Mouse (Mus musculus): ENCODE measurements around the gene Plin4. TPM values are rescaled to one million over a fixed set of nuclear protein-coding genes. Genes with fewer than 3 reads are reported as not detected.

Gene Plin4
- polyA plus RNA-seq, 1 experiment from 2014 or later, result 0.12 TPM

DNA sequence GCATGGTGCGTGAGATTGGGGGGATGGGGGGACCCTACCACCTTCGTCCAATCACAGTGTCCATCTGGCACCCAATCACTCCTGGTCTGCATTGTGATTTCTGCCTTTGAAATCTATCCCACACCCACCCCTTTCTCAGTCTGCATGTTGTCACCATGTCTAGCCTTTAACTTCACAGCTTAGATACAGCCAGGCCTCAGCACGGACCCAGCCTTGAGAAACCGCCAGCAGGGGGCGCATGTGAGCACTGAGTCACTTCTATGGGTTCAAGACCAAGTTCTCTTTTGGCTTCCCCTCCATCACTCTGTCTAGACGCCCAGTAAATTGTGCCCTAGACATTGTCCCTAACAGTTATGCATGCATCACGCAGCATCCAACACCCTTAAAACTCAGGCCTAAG is 22.2 kb upstream of the Plin4 start:
- no peaks in the 10 kb centered on the region for H3K27me3 ChIP-seq (ENCODE audit: control insufficient read depth, insufficient read depth, low read length)
- DNase-seq (ENCODE audit: low spot score) (peak; percentile 69), ATAC-seq (ENCODE audit: low FRiP score) (no peak)
- H3K36me3 ChIP-seq (replicated peaks; ENCODE audit: control insufficient read depth, insufficient read depth), result peaks cover 49% of the 10 kb centered on the region
- no peak overlapping the region for H3K9ac ChIP-seq
- no peak overlapping the region for H3K27ac ChIP-seq
- H3K9me3 ChIP-seq (ENCODE audit: control insufficient read depth, low read length), result no peaks in the 10 kb centered on the region
- no peak overlapping the region for H3K4me2 ChIP-seq (replicated peaks)
- WGBS, result 41% methylated on average over 7 of the region's 7 CpGs
- H3K4me1 ChIP-seq (replicated peaks; ENCODE audit: control insufficient read depth, insufficient read depth, low read length), result peaks cover 4% of the 10 kb centered on the region
- no peak overlapping the region for H3K4me3 ChIP-seq (replicated peaks; ENCODE audit: low read length)

DNA sequence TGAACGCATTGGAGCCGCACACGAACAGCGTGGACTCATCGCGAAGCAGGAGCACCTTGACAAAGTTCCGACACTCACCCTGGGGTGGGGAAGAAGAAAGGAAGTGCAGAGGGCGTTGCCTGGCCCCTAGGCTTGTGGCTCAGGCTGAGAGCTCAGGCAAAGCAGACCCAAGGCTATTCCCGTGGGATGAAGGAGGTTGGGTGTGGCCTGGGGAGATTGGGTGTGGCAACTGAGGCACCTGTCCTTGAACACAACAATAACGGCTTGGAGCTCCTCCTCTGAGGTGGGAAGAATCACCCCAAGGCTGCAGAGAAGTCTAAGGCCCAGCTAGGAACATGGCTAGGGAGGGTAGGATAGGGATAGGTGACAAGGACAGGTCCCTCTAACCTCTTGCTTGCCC is 21.5 kb upstream of the Plin4 start:
- peaks cover 4% of the 10 kb centered on the region for H3K4me1 ChIP-seq (replicated peaks; ENCODE audit: control insufficient read depth, insufficient read depth, low read length)
- peaks cover 56% of the 10 kb centered on the region for H3K36me3 ChIP-seq (replicated peaks; ENCODE audit: control insufficient read depth, insufficient read depth)
- H3K9ac ChIP-seq, result no peak overlapping the region
- H3K4me2 ChIP-seq (replicated peaks), result no peak overlapping the region
- ATAC-seq (ENCODE audit: low FRiP score), result no peak
- no peak overlapping the region for H3K27ac ChIP-seq
- no peaks in the 10 kb centered on the region for H3K9me3 ChIP-seq (ENCODE audit: control insufficient read depth, low read length)
- H3K27me3 ChIP-seq (ENCODE audit: control insufficient read depth, insufficient read depth, low read length), result no peaks in the 10 kb centered on the region
- H3K4me3 ChIP-seq (replicated peaks; ENCODE audit: low read length), result no peak overlapping the region
- DNase-seq (ENCODE audit: low spot score), result no peak
- 94% methylated on average over 10 of the region's 10 CpGs for WGBS

DNA sequence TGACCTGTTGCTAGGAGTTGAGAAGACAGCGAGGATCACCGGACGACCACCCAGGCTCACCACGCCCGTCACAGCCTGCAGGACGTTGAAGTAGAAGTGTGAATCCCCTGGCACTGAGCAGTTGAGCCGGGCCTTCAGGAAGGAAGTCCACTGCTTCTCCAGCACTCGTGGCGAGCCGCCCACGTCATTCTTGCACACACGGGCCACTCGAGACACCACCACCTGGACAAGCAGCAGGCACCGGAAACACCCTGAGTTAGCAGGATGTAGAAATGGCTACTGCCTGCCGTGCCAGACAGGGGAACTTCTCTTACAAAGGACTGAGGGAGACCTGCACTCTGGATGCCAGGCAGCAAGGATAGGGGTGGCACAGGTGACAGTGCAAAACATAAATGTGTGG is 18.6 kb upstream of the Plin4 start:
- DNase-seq (ENCODE audit: low spot score), result no peak
- Histone ChIP-seq H3K4me2 (replicated peaks) (no peak overlapping the region), H3K4me1 (replicated peaks; ENCODE audit: control insufficient read depth, insufficient read depth, low read length) (no peaks in the 10 kb centered on the region; the same call in 1 of the 2 replicates), H3K4me3 (replicated peaks; ENCODE audit: low read length) (no peak overlapping the region), H3K27ac (no peak overlapping the region), H3K9me3 (ENCODE audit: control insufficient read depth, low read length) (peaks cover 2% of the 10 kb centered on the region), H3K36me3 (replicated peaks; ENCODE audit: control insufficient read depth, insufficient read depth) (peaks cover 81% of the 10 kb centered on the region), H3K27me3 (ENCODE audit: control insufficient read depth, insufficient read depth, low read length) (peaks cover 23% of the 10 kb centered on the region), H3K9ac (no peak overlapping the region)
- 81% methylated on average over 15 of the region's 15 CpGs for WGBS
- no peak for ATAC-seq (ENCODE audit: low FRiP score)

DNA sequence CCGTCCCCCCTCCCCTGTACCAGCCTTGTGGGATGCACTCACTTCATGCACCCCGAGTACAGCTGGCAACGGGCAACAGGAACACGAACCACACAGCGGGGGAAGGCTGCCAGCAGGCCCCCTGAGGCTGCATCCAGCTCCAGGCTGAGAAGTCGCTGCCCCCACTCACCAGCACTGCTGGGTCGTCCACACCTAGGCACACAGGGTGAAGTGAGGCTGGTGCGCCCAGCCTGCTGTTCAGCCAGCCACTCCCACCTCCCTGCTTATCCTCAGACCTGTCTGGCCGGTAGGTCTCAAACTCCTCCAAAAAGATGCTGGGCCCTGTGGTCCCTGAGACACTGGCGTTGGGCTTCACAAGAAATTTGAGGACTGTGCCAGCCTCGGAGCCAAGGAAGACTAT is 16.6 kb upstream of the Plin4 start:
- Histone ChIP-seq H3K4me1 (replicated peaks; ENCODE audit: control insufficient read depth, insufficient read depth, low read length) (no peaks in the 10 kb centered on the region), H3K4me3 (replicated peaks; ENCODE audit: low read length) (no peak overlapping the region), H3K9me3 (ENCODE audit: control insufficient read depth, low read length) (peaks cover 17% of the 10 kb centered on the region), H3K27me3 (ENCODE audit: control insufficient read depth, insufficient read depth, low read length) (peaks cover 42% of the 10 kb centered on the region), H3K27ac (no peak overlapping the region), H3K9ac (no peak overlapping the region), H3K36me3 (replicated peaks; ENCODE audit: control insufficient read depth, insufficient read depth) (peaks cover 74% of the 10 kb centered on the region), H3K4me2 (replicated peaks) (no peak overlapping the region)
- ATAC-seq (ENCODE audit: low FRiP score) (no peak), DNase-seq (ENCODE audit: low spot score) (no peak)
- WGBS, result 77% methylated on average over 11 of the region's 11 CpGs

DNA sequence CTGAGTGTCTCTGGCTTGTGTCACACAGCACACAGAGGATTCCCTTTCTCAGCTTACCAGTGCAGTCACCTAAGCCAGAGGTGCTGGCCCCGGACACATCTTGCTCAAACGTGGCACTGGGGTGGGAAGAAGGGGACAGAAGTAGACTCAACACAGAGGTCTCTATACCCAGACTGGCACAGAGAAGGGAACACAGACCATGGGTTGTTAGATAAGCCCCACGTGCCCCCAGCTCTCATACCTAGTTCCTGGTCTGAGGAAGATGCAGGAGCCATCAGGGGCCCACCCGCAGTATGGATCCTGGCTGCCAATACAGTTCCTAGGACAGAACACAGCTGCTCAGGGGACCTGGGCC is 15.7 kb upstream of the Plin4 start:
- ATAC-seq (ENCODE audit: low FRiP score), result no peak

DNA sequence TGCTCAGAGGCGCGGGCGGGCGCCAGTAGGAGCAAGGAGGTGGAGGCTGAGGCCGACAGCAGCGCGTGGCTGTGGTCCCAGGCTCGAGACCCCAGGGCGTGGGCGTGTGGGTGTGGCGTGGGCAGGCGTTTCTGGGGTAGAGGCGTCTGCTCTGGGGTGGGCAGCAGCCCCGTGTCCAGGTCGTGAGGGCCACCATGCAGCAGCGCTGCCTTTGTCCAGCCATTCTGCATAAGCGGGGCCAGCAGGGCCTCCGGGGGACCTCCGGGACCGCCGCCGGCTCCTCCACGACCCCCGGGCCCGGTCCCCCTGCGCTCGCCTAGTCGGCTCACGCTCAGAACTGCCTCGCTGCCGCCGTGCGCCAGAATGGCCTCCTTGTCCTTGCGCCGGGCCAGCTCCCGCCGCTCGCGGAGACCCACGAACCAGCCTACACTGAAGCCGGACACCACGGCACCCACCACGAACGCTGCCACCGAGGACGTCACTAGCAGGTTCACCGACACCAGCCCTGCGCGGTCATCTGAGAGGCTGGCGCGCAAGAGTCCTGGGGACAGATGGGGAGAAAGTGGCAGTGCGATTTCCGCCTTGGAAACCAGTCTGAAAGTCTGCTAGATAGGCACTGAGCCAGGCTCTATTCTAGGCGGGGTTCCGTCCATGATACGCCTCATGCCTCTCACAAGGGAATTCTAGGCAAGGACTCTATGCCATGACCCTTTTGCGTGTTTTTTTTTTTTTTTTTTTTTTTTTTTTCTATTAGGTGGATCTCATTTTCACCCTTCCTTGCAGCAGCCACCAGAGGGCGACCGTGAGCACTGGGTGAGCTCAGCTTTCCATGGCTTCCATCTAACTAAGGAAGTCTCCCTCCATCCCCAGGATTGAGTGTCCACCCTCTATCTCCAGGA is 15.0 kb upstream of the Plin4 start:
- Histone ChIP-seq H3K4me1 (replicated peaks; ENCODE audit: control insufficient read depth, insufficient read depth, low read length) (no peaks in the 10 kb centered on the region; the same call in 1 of the 2 replicates), H3K27ac (no peak overlapping the region), H3K4me2 (replicated peaks) (peak overlapping the region; percentile 38), H3K4me3 (replicated peaks; ENCODE audit: low read length) (peak overlapping the region; percentile 4; the same call in 1 of the 2 replicates), H3K9me3 (ENCODE audit: control insufficient read depth, low read length) (peaks cover 17% of the 10 kb centered on the region), H3K27me3 (ENCODE audit: control insufficient read depth, insufficient read depth, low read length) (peaks cover 57% of the 10 kb centered on the region), H3K36me3 (replicated peaks; ENCODE audit: control insufficient read depth, insufficient read depth) (peaks cover 59% of the 10 kb centered on the region), H3K9ac (0 out of 2 replicates have a peak overlapping the region, but pooled peaks have one; percentile 24)
- no peak for DNase-seq (ENCODE audit: low spot score)
- ATAC-seq (ENCODE audit: low FRiP score), result no peak
- WGBS, result 8% methylated on average over 59 of the region's 59 CpGs

More for the DNA sequence above, 15.7 kb upstream of the Plin4 start:
- peaks cover 65% of the 10 kb centered on the region for H3K36me3 ChIP-seq (replicated peaks; ENCODE audit: control insufficient read depth, insufficient read depth)
- H3K9ac ChIP-seq, result no peak overlapping the region
- H3K27ac ChIP-seq, result no peak overlapping the region
- H3K4me1 ChIP-seq (replicated peaks; ENCODE audit: control insufficient read depth, insufficient read depth, low read length), result no peaks in the 10 kb centered on the region; the same call in 1 of the 2 replicates
- H3K9me3 ChIP-seq (ENCODE audit: control insufficient read depth, low read length), result peaks cover 17% of the 10 kb centered on the region
- no peak for DNase-seq (ENCODE audit: low spot score)
- H3K4me2 ChIP-seq (replicated peaks), result no peak overlapping the region
- 89% methylated on average over 4 of the region's 4 CpGs for WGBS
- H3K4me3 ChIP-seq (replicated peaks; ENCODE audit: low read length), result no peak overlapping the region
- H3K27me3 ChIP-seq (ENCODE audit: control insufficient read depth, insufficient read depth, low read length), result peaks cover 51% of the 10 kb centered on the region

DNA sequence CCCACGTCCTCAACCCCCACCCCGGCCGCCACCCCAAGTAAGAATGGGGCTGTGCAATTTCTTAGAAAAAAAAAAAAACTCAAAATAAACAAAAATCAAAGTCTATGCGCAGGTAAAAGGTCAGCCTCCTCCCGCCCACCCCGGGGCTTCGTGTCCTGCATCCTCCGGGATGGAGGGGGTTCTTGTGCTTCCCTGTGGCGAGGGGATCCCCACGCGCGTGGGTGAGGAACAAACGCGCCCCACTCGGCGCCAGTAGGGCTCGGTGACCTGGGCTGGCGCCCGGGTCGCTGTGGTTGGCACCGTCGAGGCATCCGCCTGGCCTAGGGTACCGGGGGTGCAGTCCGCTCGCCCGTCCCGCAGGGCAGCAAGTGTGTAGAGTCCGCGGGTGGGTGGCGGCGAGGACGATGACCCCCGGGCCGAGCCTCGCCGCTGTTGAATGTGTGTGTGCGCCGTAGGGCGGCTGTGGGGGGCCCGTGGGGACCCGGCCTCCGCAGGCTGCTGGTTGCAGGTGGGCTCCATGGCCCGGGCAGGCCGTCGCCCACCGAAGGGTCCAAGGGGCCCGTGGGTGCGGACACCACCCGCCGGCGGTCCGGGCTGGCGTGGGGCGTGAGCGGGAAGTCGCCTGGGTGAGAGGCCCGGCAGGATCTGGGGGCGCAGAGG is 14.2 kb upstream of the Plin4 start:
- WGBS, result 45% methylated on average over 59 of the region's 59 CpGs
- 0 out of 2 replicates have a peak overlapping the region, but pooled peaks have one; percentile 4 for H3K4me3 ChIP-seq (replicated peaks; ENCODE audit: low read length)
- DNase-seq (ENCODE audit: low spot score), result no peak
- H3K4me2 ChIP-seq (replicated peaks), result peak overlapping the region; percentile 38
- no peak for ATAC-seq (ENCODE audit: low FRiP score)
- no peak overlapping the region for H3K9ac ChIP-seq
- H3K36me3 ChIP-seq (replicated peaks; ENCODE audit: control insufficient read depth, insufficient read depth), result peaks cover 51% of the 10 kb centered on the region
- peaks cover 17% of the 10 kb centered on the region for H3K9me3 ChIP-seq (ENCODE audit: control insufficient read depth, low read length)
- peaks cover 65% of the 10 kb centered on the region for H3K27me3 ChIP-seq (ENCODE audit: control insufficient read depth, insufficient read depth, low read length)
- H3K4me1 ChIP-seq (replicated peaks; ENCODE audit: control insufficient read depth, insufficient read depth, low read length), result no peaks in the 10 kb centered on the region; the same call in 1 of the 2 replicates
- H3K27ac ChIP-seq, result no peak overlapping the region

DNA sequence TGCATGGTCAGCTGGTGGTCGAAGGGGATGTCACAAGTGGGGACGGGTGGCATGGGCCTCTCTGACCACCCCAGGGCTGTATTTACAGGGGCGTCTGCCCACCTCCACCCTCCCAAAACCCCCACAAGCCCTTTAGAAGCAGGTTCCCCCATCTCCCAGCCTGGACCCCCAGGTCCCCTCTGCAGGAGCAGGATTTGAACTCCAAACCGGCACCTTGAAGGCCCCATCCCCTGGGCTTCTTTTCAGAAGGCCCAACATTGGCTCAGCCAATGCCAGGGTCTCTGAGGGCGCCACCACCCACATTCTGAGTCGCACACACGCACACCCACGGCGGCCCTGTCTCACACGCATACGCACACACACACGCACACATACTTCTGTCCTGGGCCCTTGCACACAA is 13.6 kb upstream of the Plin4 start:
- peaks cover 17% of the 10 kb centered on the region for H3K9me3 ChIP-seq (ENCODE audit: control insufficient read depth, low read length)
- H3K4me3 ChIP-seq (replicated peaks; ENCODE audit: low read length), result no peak overlapping the region
- no peaks in the 10 kb centered on the region; the same call in 1 of the 2 replicates for H3K4me1 ChIP-seq (replicated peaks; ENCODE audit: control insufficient read depth, insufficient read depth, low read length)
- H3K27ac ChIP-seq, result no peak overlapping the region
- peaks cover 72% of the 10 kb centered on the region for H3K27me3 ChIP-seq (ENCODE audit: control insufficient read depth, insufficient read depth, low read length)
- ATAC-seq (ENCODE audit: low FRiP score) (no peak), DNase-seq (ENCODE audit: low spot score) (no peak)
- no peak overlapping the region for H3K9ac ChIP-seq
- H3K36me3 ChIP-seq (replicated peaks; ENCODE audit: control insufficient read depth, insufficient read depth), result peaks cover 45% of the 10 kb centered on the region
- H3K4me2 ChIP-seq (replicated peaks), result no peak overlapping the region
- WGBS, result 89% methylated on average over 12 of the region's 12 CpGs

DNA sequence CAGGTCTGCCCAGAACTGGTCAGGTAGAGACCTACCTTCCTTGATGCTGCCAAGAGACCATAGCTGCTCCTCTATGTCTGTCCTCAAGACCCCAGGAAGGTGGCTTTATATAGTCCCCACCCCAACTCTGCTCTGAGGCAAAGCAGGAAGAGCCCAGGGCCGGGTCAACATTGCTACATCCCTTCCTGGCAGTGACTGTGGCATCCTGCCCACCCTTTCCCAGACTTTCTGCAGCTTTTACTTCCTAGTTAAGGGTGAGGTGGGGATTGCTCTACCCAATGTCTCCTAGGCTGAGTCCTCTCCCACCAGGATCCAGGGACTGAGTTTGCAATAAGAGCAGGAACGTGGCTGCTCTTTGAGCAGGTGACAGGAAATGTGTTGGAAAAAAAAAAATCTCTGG is 12.2 kb upstream of the Plin4 start, which contains the start of gene Lrg1:
TSS of gene Lrg1 (minus strand) at position 176 of the 400 bp plus-strand sequence.
- no peak within 1 kb of the TSS for H3K4me3 ChIP-seq (replicated peaks; ENCODE audit: low read length)
- no peak for DNase-seq (ENCODE audit: low spot score)
- H3K4me1 ChIP-seq (replicated peaks; ENCODE audit: control insufficient read depth, insufficient read depth, low read length), result no peaks in the 10 kb centered on the region; the same call in none of the 2 replicates
- no peak within 1 kb of the TSS for H3K4me2 ChIP-seq (replicated peaks)
- no peak within 1 kb of the TSS for H3K9ac ChIP-seq
- H3K27me3 ChIP-seq (ENCODE audit: control insufficient read depth, insufficient read depth, low read length), result peaks cover 78% of the 10 kb centered on the region
- no peak within 1 kb of the TSS for H3K27ac ChIP-seq
- ATAC-seq (ENCODE audit: low FRiP score), result no peak
- WGBS, result 47% methylated on average over 2 of the region's 2 CpGs
- peaks cover 17% of the 10 kb centered on the region for H3K9me3 ChIP-seq (ENCODE audit: control insufficient read depth, low read length)
- peaks cover 32% of the 10 kb centered on the region for H3K36me3 ChIP-seq (replicated peaks; ENCODE audit: control insufficient read depth, insufficient read depth)

All from hindbrain, embryonic 14.5 days (tissue).